Mouse (Mus musculus) MEL (cell line): ENCODE measurements around the gene Gpt2. TPM values are rescaled to one million over a fixed set of nuclear protein-coding genes. Genes with fewer than 3 reads are reported as not detected.

Experiments
- DNase-seq: peaks from one replicate; pipeline ENCODE4 v3.0.0; 2011; ENCODE audit warnings: low read depth, low spot score
- H3K27ac ChIP-seq: 2 replicates; pipeline ENCODE4 v1.5.1; 2012; ENCODE audit warnings: low read depth, mild to moderate bottlenecking, control low read depth, low read length, moderate library complexity; ENCODE audit not compliant: control insufficient read depth
- H3K27me3 ChIP-seq, 2 experiments: fragments of 150-350 bp in 1 of 2; sonication (generic) in 1 of 2; 2 replicates each; pipeline ENCODE4 v1.6.1; 2012; ENCODE audit warnings: low read length in 2 of 2, mild to moderate bottlenecking in 2 of 2, improper control_type of control experiment in 1 of 2, moderate library complexity in 1 of 2; ENCODE audit not compliant: insufficient read depth in 2 of 2, control insufficient read depth in 1 of 2
- H3K36me3 ChIP-seq, 2 experiments: 2 replicates each; pipeline ENCODE4 v1.6.1; 2012 to 2014; ENCODE audit warnings: low read length in 2 of 2, improper control_type of control experiment in 1 of 2, inconsistent platforms in 1 of 2, mild to moderate bottlenecking in 1 of 2; ENCODE audit not compliant: insufficient read depth in 2 of 2, control insufficient read depth in 1 of 2
- H3K4me1 ChIP-seq, 2 experiments: fragments of 150-350 bp in 1 of 2; sonication (generic) in 1 of 2; 2 replicates each; pipeline ENCODE4 v1.6.1; 2012; ENCODE audit warnings: low read length in 2 of 2, improper control_type of control experiment in 1 of 2, mild to moderate bottlenecking in 1 of 2; ENCODE audit not compliant: insufficient read depth in 2 of 2, control insufficient read depth in 1 of 2
- H3K4me3 ChIP-seq, 2 experiments: fragments of 150-350 bp in 1 of 2; sonication (generic) in 1 of 2; 2 replicates each; pipeline ENCODE4 v1.5.1; 2012; ENCODE audit warnings: low read depth in 2 of 2, low read length in 2 of 2, mild to moderate bottlenecking in 2 of 2, moderate library complexity in 2 of 2, control low read depth in 1 of 2, improper control_type of control experiment in 1 of 2; ENCODE audit not compliant: control insufficient read depth in 1 of 2, insufficient read depth in 1 of 2
- H3K79me2 ChIP-seq: 2 replicates; pipeline ENCODE4 v1.6.1; 2012; ENCODE audit warnings: mild to moderate bottlenecking, low read length, moderate library complexity; ENCODE audit not compliant: control insufficient read depth, poor library complexity, insufficient read depth
- H3K9ac ChIP-seq: 2 replicates; pipeline ENCODE4 v1.6.1; 2012; ENCODE audit warnings: low read depth, mild to moderate bottlenecking, control low read depth, low read length, moderate library complexity; ENCODE audit not compliant: control insufficient read depth, poor library complexity, severe bottlenecking
- H3K9me3 ChIP-seq: fragments of 150-350 bp; sonication (generic); replicated peaks from 2 replicates; pipeline ENCODE4 v1.6.1; 2012; ENCODE audit warnings: mild to moderate bottlenecking, low read length, improper control_type of control experiment, moderate library complexity; ENCODE audit not compliant: insufficient read depth
- BHLHE40 ChIP-seq: IDR thresholded peaks from 2 replicates; pipeline ENCODE4 v1.6.1; 2012; ENCODE audit warnings: low read depth, mild to moderate bottlenecking, inconsistent platforms, low read length, improper control_type of control experiment, borderline replicate concordance
- CHD2 ChIP-seq: IDR thresholded peaks from 2 replicates; pipeline ENCODE4 v1.6.1; 2011; ENCODE audit warnings: low read length, improper control_type of control experiment
- CTCF ChIP-seq, 3 experiments: IDR thresholded peaks in 2 of 3; conservative IDR thresholded peaks in 1 of 3; 2 replicates each; pipeline ENCODE4 v1.5.1; 2011 to 2012; ENCODE audit warnings: low read length in 3 of 3, low read depth in 2 of 3, mild to moderate bottlenecking in 2 of 3, improper control_type of control experiment in 1 of 3, inconsistent platforms in 1 of 3, mixed read lengths in 1 of 3, moderate library complexity in 1 of 3; ENCODE audit not compliant: control insufficient read depth in 1 of 3, insufficient read depth in 1 of 3, poor library complexity in 1 of 3, severe bottlenecking in 1 of 3
- E2F4 ChIP-seq: IDR thresholded peaks from 2 replicates; pipeline ENCODE4 v1.6.1; 2011; ENCODE audit warnings: low read depth, low read length, improper control_type of control experiment, borderline replicate concordance
- EP300 ChIP-seq, 2 experiments: IDR thresholded peaks; 2 replicates each; pipeline ENCODE4 v1.6.1; 2011; ENCODE audit warnings: improper control_type of control experiment in 2 of 2, low read length in 2 of 2, low read depth in 1 of 2, mild to moderate bottlenecking in 1 of 2
- GABPA ChIP-seq: IDR thresholded peaks from 2 replicates; pipeline ENCODE4 v1.6.1; 2012; ENCODE audit warnings: low read depth, mild to moderate bottlenecking, inconsistent platforms, low read length, improper control_type of control experiment, moderate library complexity
- HCFC1 ChIP-seq: IDR thresholded peaks from 2 replicates; pipeline ENCODE4 v1.6.1; 2012; ENCODE audit warnings: low read depth, mild to moderate bottlenecking, inconsistent platforms, low read length, improper control_type of control experiment, moderate library complexity
- JUND ChIP-seq: IDR thresholded peaks from 2 replicates; pipeline ENCODE4 v1.6.1; 2011; ENCODE audit warnings: low read depth, mild to moderate bottlenecking, improper control_type of control experiment, low read length
- MAX ChIP-seq: IDR thresholded peaks from 2 replicates; pipeline ENCODE4 v1.6.1; 2011; ENCODE audit warnings: low read length, improper control_type of control experiment
- MAZ ChIP-seq: IDR thresholded peaks from 2 replicates; pipeline ENCODE4 v1.6.1; 2012; ENCODE audit warnings: low read depth, mild to moderate bottlenecking, inconsistent platforms, low read length, improper control_type of control experiment
- MEF2A ChIP-seq: IDR thresholded peaks from 2 replicates; pipeline ENCODE4 v1.6.1; 2014; ENCODE audit warnings: low read depth, mild to moderate bottlenecking, inconsistent platforms, low read length, improper control_type of control experiment; ENCODE audit not compliant: poor library complexity, insufficient replicate concordance, severe bottlenecking; ENCODE audit errors: extremely low read depth
- MYC ChIP-seq: IDR thresholded peaks from 2 replicates; pipeline ENCODE4 v1.6.1; 2011; ENCODE audit warnings: low read depth, mild to moderate bottlenecking, low read length, improper control_type of control experiment, moderate library complexity
- NRF1 ChIP-seq: IDR thresholded peaks from 2 replicates; pipeline ENCODE4 v1.6.1; 2014; ENCODE audit warnings: low read depth, mild to moderate bottlenecking, inconsistent platforms, low read length, improper control_type of control experiment, moderate library complexity; ENCODE audit not compliant: poor library complexity, insufficient read depth, severe bottlenecking
- POLR2AphosphoS2 ChIP-seq: IDR thresholded peaks from 2 replicates; pipeline ENCODE4 v1.6.1; 2011; ENCODE audit warnings: low read length, improper control_type of control experiment
- RAD21 ChIP-seq: IDR thresholded peaks from 2 replicates; pipeline ENCODE4 v1.6.1; 2011; ENCODE audit warnings: mild to moderate bottlenecking, low read depth, low read length, improper control_type of control experiment
- TAL1 ChIP-seq: IDR thresholded peaks from 2 replicates; pipeline ENCODE4 v1.6.1; 2012; ENCODE audit warnings: mild to moderate bottlenecking, inconsistent platforms, low read length, moderate library complexity, mixed read lengths
- TCF12 ChIP-seq: IDR thresholded peaks from 2 replicates; pipeline ENCODE4 v1.6.1; 2014; ENCODE audit warnings: low read depth, mild to moderate bottlenecking, inconsistent platforms, low read length, improper control_type of control experiment, moderate library complexity
- UBTF ChIP-seq: IDR thresholded peaks from 2 replicates; pipeline ENCODE4 v1.6.1; 2012; ENCODE audit warnings: low read depth, mild to moderate bottlenecking, inconsistent platforms, low read length, improper control_type of control experiment, moderate library complexity, borderline replicate concordance; ENCODE audit not compliant: insufficient read depth
- polyA plus RNA-seq, 2 experiments: library from polyadenylated mRNA; stranded (reverse) in 1 of 2; unstranded in 1 of 2; fragments of >175 nt in 1 of 2; fragments of >200 nt in 1 of 2; gene quantifications; 2 replicates each; pipeline versions ENCODE4 v1.2.1 to v1.2.4; 2012; ENCODE audit warnings: low replicate concordance in 2 of 2, low read depth in 1 of 2; ENCODE audit not compliant: insufficient read length in 2 of 2, insufficient read depth in 1 of 2, missing spikeins in 1 of 2
- total RNA-seq: library from RNA; depleted of rRNA; stranded (reverse); fragments of 300-350 nt; gene quantifications from 2 replicates; pipeline ENCODE4 v1.2.3, GENCODE M21; 2012

Gpt2 gene
- total and polyA plus RNA-seq, 3 experiments, result 10.2 to 25.3 TPM; not detected in 1

GRCm38 (mm10) chr8:85466056-85466455 is 26.3 kb upstream of the Gpt2 start:
- no peak overlapping the region for H3K27ac ChIP-seq
- peaks cover 0 to 3% of the 10 kb centered on the region in 2 experiments; a peak in 2 of 4 replicates for H3K27me3 ChIP-seq
- H3K9ac ChIP-seq, result no peak overlapping the region
- H3K4me3 ChIP-seq, result no peak overlapping the region
- H3K4me1 ChIP-seq, result no peaks in the 10 kb centered on the region
- H3K79me2 ChIP-seq, result no peaks in the 10 kb centered on the region
- DNase-seq, result no peak
- no peaks in the 10 kb centered on the region for H3K9me3 ChIP-seq
- no peaks in the 10 kb centered on the region for H3K36me3 ChIP-seq
- no peak for TF ChIP-seq MYC
- no peak for TF ChIP-seq NRF1
- TF ChIP-seq MAX, result no peak
- no peak for TF ChIP-seq CTCF (IDR thresholded peaks at IDR 0.05 in 2 of 3, conservative IDR thresholded peaks at IDR 0.05 in 1 of 3; ENCODE audit: control insufficient read depth in 1 of 3, insufficient read depth in 1 of 3, low read depth in 2 of 3, low read length in 3 of 3, poor library complexity in 1 of 3, severe bottlenecking in 1 of 3)
- no peak for TF ChIP-seq TAL1
- no peak for TF ChIP-seq BHLHE40
- TF ChIP-seq TCF12, result no peak
- TF ChIP-seq POLR2AphosphoS2, result no peak
- TF ChIP-seq CHD2, result no peak
- no peak for TF ChIP-seq JUND

DNA sequence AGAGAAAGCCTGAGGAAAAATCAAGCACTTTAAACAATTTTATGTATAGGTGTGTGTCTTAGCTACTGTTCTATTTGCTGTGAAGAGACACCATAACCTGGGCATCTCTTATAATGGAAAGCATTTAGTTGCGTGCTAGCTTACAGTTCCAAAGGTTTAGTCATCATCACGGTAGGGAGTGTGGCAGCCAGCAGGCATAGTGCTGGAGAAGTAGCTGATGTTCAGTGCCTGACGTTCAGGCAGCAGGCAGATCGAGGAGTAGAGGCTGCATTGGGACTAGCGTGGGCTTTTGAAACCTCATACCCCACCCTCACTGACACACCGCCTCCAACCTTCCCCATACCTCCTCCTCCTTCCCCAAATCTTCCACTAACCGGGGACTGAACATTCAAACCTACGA is 21.6 kb upstream of the Gpt2 start:
- Histone ChIP-seq H3K4me3 (no peak overlapping the region), H3K9ac (no peak overlapping the region), H3K79me2 (no peaks in the 10 kb centered on the region), H3K36me3 (peaks cover 0 to 2% of the 10 kb centered on the region in 2 experiments; a peak in 1 of 4 replicates), H3K27ac (no peak overlapping the region), H3K27me3 (peaks cover 0 to 3% of the 10 kb centered on the region in 2 experiments; a peak in 2 of 4 replicates), H3K9me3 (no peaks in the 10 kb centered on the region), H3K4me1 (peaks cover 0 to 2% of the 10 kb centered on the region in 2 experiments; a peak in 2 of 4 replicates)
- DNase-seq, result no peak
- TF ChIP-seq CHD2, result no peak
- no peak for TF ChIP-seq MEF2A
- TF ChIP-seq E2F4, result no peak
- no peak for TF ChIP-seq MAX
- no peak for TF ChIP-seq GABPA
- no peak for TF ChIP-seq MAZ
- TF ChIP-seq BHLHE40, result no peak
- TF ChIP-seq NRF1, result no peak
- no peak for TF ChIP-seq MYC
- no peak for TF ChIP-seq EP300 (IDR thresholded peaks at IDR 0.05; ENCODE audit: low read depth in 1 of 2, low read length in 2 of 2)
- TF ChIP-seq TAL1, result no peak
- no peak for TF ChIP-seq RAD21
- TF ChIP-seq HCFC1, result no peak
- no peak for TF ChIP-seq TCF12
- TF ChIP-seq UBTF, result no peak
